Mouse (Mus musculus): ENCODE data around the gene Myh15. TPM values are rescaled to one million over a fixed set of nuclear protein-coding genes. Genes with fewer than 3 reads are reported as not detected.

Myh15 gene
- polyA plus RNA-seq, 1 experiment from 2014 or later: 0.03 TPM

- Histone ChIP-seq H3K4me1 (ENCODE audit: control insufficient read depth, insufficient read depth, low read length) (no peaks in the 10 kb centered on the region), H3K36me3 (ENCODE audit: control insufficient read depth, insufficient read depth) (no peaks in the 10 kb centered on the region), H3K4me2 (ENCODE audit: low read depth, low read length) (no peak overlapping the region), H3K4me3 (ENCODE audit: low read length) (no peak overlapping the region), H3K27ac (ENCODE audit: low read length) (no peak overlapping the region), H3K9me3 (replicated peaks; ENCODE audit: control insufficient read depth, low read length) (no peaks in the 10 kb centered on the region), H3K27me3 (ENCODE audit: control insufficient read depth, insufficient read depth, low read length) (no peaks in the 10 kb centered on the region), H3K9ac (ENCODE audit: low read length) (no peak overlapping the region)
- WGBS: 74% methylated on average over 2 of the region's 2 CpGs
- no peak for ATAC-seq (replicated peaks; ENCODE audit: extremely low read depth, insufficient read depth, low FRiP score)
Measured at GRCm38 (mm10) chr16:49156193-49156592, 98.9 kb downstream of the Myh15 start.

- no peaks in the 10 kb centered on the region for H3K9me3 ChIP-seq (replicated peaks; ENCODE audit: control insufficient read depth, low read length)
- H3K4me2 ChIP-seq (ENCODE audit: low read depth, low read length): no peak overlapping the region
- WGBS: 33% methylated on average over 7 of the region's 7 CpGs
- no peak overlapping the region for H3K4me3 ChIP-seq (ENCODE audit: low read length)
- H3K9ac ChIP-seq (ENCODE audit: low read length): no peak overlapping the region
- no peaks in the 10 kb centered on the region for H3K36me3 ChIP-seq (ENCODE audit: control insufficient read depth, insufficient read depth)
- ATAC-seq (replicated peaks; ENCODE audit: extremely low read depth, insufficient read depth, low FRiP score): no peak
- no peak overlapping the region for H3K27ac ChIP-seq (ENCODE audit: low read length)
- no peaks in the 10 kb centered on the region for H3K4me1 ChIP-seq (ENCODE audit: control insufficient read depth, insufficient read depth, low read length)
- H3K27me3 ChIP-seq (ENCODE audit: control insufficient read depth, insufficient read depth, low read length): no peaks in the 10 kb centered on the region
Measured at GRCm38 (mm10) chr16:49164349-49165137, 107.3 kb downstream of the Myh15 start.

GRCm38 (mm10) chr16:49165728-49166127 is 108.4 kb downstream of the Myh15 start:
- Histone ChIP-seq H3K4me3 (ENCODE audit: low read length) (no peak overlapping the region), H3K9ac (ENCODE audit: low read length) (no peak overlapping the region), H3K36me3 (ENCODE audit: control insufficient read depth, insufficient read depth) (no peaks in the 10 kb centered on the region), H3K27me3 (ENCODE audit: control insufficient read depth, insufficient read depth, low read length) (no peaks in the 10 kb centered on the region), H3K27ac (ENCODE audit: low read length) (no peak overlapping the region), H3K4me1 (ENCODE audit: control insufficient read depth, insufficient read depth, low read length) (no peaks in the 10 kb centered on the region), H3K9me3 (replicated peaks; ENCODE audit: control insufficient read depth, low read length) (no peaks in the 10 kb centered on the region), H3K4me2 (ENCODE audit: low read depth, low read length) (no peak overlapping the region)
- ATAC-seq (replicated peaks; ENCODE audit: extremely low read depth, insufficient read depth, low FRiP score): no peak
- WGBS: 72% methylated on average over 11 of the region's 11 CpGs

GRCm38 (mm10) chr16:49167325-49167724 is 110.0 kb downstream of the Myh15 start:
- no peak for ATAC-seq (replicated peaks; ENCODE audit: extremely low read depth, insufficient read depth, low FRiP score)
- H3K27ac ChIP-seq (ENCODE audit: low read length): no peak overlapping the region

GRCm38 (mm10) chr16:49175077-49175476 is 117.8 kb downstream of the Myh15 start:
- Histone ChIP-seq H3K4me3 (ENCODE audit: low read length) (no peak overlapping the region), H3K4me1 (ENCODE audit: control insufficient read depth, insufficient read depth, low read length) (no peaks in the 10 kb centered on the region), H3K27ac (ENCODE audit: low read length) (no peak overlapping the region), H3K4me2 (ENCODE audit: low read depth, low read length) (no peak overlapping the region), H3K9me3 (replicated peaks; ENCODE audit: control insufficient read depth, low read length) (no peaks in the 10 kb centered on the region), H3K36me3 (ENCODE audit: control insufficient read depth, insufficient read depth) (no peaks in the 10 kb centered on the region), H3K27me3 (ENCODE audit: control insufficient read depth, insufficient read depth, low read length) (no peaks in the 10 kb centered on the region), H3K9ac (ENCODE audit: low read length) (no peak overlapping the region)
- 82% methylated on average over 1 of the region's 1 CpGs for WGBS
- no peak for ATAC-seq (replicated peaks; ENCODE audit: extremely low read depth, insufficient read depth, low FRiP score)

More at GRCm38 (mm10) chr16:49167325-49167724, 110.0 kb downstream of the Myh15 start:
- H3K9me3 ChIP-seq (replicated peaks; ENCODE audit: control insufficient read depth, low read length): no peaks in the 10 kb centered on the region
- 80% methylated on average over 12 of the region's 12 CpGs for WGBS
- H3K36me3 ChIP-seq (ENCODE audit: control insufficient read depth, insufficient read depth): no peaks in the 10 kb centered on the region
- H3K27me3 ChIP-seq (ENCODE audit: control insufficient read depth, insufficient read depth, low read length): no peaks in the 10 kb centered on the region
- no peak overlapping the region for H3K4me3 ChIP-seq (ENCODE audit: low read length)
- H3K9ac ChIP-seq (ENCODE audit: low read length): no peak overlapping the region
- H3K4me2 ChIP-seq (ENCODE audit: low read depth, low read length): no peak overlapping the region
- no peaks in the 10 kb centered on the region for H3K4me1 ChIP-seq (ENCODE audit: control insufficient read depth, insufficient read depth, low read length)

- Histone ChIP-seq H3K27me3 (ENCODE audit: control insufficient read depth, insufficient read depth, low read length) (no peaks in the 10 kb centered on the region), H3K27ac (ENCODE audit: low read length) (no peak overlapping the region), H3K4me2 (ENCODE audit: low read depth, low read length) (no peak overlapping the region), H3K9me3 (replicated peaks; ENCODE audit: control insufficient read depth, low read length) (no peaks in the 10 kb centered on the region), H3K4me3 (ENCODE audit: low read length) (no peak overlapping the region), H3K9ac (ENCODE audit: low read length) (no peak overlapping the region), H3K36me3 (ENCODE audit: control insufficient read depth, insufficient read depth) (no peaks in the 10 kb centered on the region), H3K4me1 (ENCODE audit: control insufficient read depth, insufficient read depth, low read length) (no peaks in the 10 kb centered on the region)
- ATAC-seq (replicated peaks; ENCODE audit: extremely low read depth, insufficient read depth, low FRiP score): no peak
- 85% methylated on average over 8 of the region's 8 CpGs for WGBS
Measured at GRCm38 (mm10) chr16:49175729-49176395, 118.6 kb downstream of the Myh15 start.

- H3K27ac ChIP-seq (ENCODE audit: low read length): no peak overlapping the region
- 57% methylated on average over 2 of the region's 2 CpGs for WGBS
- no peak for ATAC-seq (replicated peaks; ENCODE audit: extremely low read depth, insufficient read depth, low FRiP score)
Measured at GRCm38 (mm10) chr16:49193521-49193920, 136.2 kb downstream of the Myh15 start.

GRCm38 (mm10) chr16:49193986-49194385 is 136.7 kb downstream of the Myh15 start:
- Histone ChIP-seq H3K9me3 (replicated peaks; ENCODE audit: control insufficient read depth, low read length) (no peaks in the 10 kb centered on the region), H3K36me3 (ENCODE audit: control insufficient read depth, insufficient read depth) (no peaks in the 10 kb centered on the region), H3K4me3 (ENCODE audit: low read length) (no peak overlapping the region), H3K27ac (ENCODE audit: low read length) (no peak overlapping the region), H3K4me2 (ENCODE audit: low read depth, low read length) (no peak overlapping the region), H3K27me3 (ENCODE audit: control insufficient read depth, insufficient read depth, low read length) (no peaks in the 10 kb centered on the region), H3K4me1 (ENCODE audit: control insufficient read depth, insufficient read depth, low read length) (no peaks in the 10 kb centered on the region), H3K9ac (ENCODE audit: low read length) (no peak overlapping the region)
- WGBS: 75% methylated on average over 2 of the region's 2 CpGs
- no peak for ATAC-seq (replicated peaks; ENCODE audit: extremely low read depth, insufficient read depth, low FRiP score)

More at GRCm38 (mm10) chr16:49193521-49193920, 136.2 kb downstream of the Myh15 start:
- Histone ChIP-seq H3K36me3 (ENCODE audit: control insufficient read depth, insufficient read depth) (no peaks in the 10 kb centered on the region), H3K4me2 (ENCODE audit: low read depth, low read length) (no peak overlapping the region), H3K27me3 (ENCODE audit: control insufficient read depth, insufficient read depth, low read length) (no peaks in the 10 kb centered on the region), H3K4me3 (ENCODE audit: low read length) (no peak overlapping the region), H3K9ac (ENCODE audit: low read length) (no peak overlapping the region), H3K9me3 (replicated peaks; ENCODE audit: control insufficient read depth, low read length) (no peaks in the 10 kb centered on the region), H3K4me1 (ENCODE audit: control insufficient read depth, insufficient read depth, low read length) (no peaks in the 10 kb centered on the region)

GRCm38 (mm10) chr16:49196290-49196689 is 139.0 kb downstream of the Myh15 start:
- H3K27me3 ChIP-seq (ENCODE audit: control insufficient read depth, insufficient read depth, low read length): no peaks in the 10 kb centered on the region
- H3K4me2 ChIP-seq (ENCODE audit: low read depth, low read length): no peak overlapping the region
- no peaks in the 10 kb centered on the region for H3K36me3 ChIP-seq (ENCODE audit: control insufficient read depth, insufficient read depth)
- H3K27ac ChIP-seq (ENCODE audit: low read length): no peak overlapping the region
- H3K4me3 ChIP-seq (ENCODE audit: low read length): no peak overlapping the region
- H3K9me3 ChIP-seq (replicated peaks; ENCODE audit: control insufficient read depth, low read length): no peaks in the 10 kb centered on the region
- 54% methylated on average over 3 of the region's 3 CpGs for WGBS
- no peaks in the 10 kb centered on the region for H3K4me1 ChIP-seq (ENCODE audit: control insufficient read depth, insufficient read depth, low read length)
- ATAC-seq (replicated peaks; ENCODE audit: extremely low read depth, insufficient read depth, low FRiP score): no peak
- H3K9ac ChIP-seq (ENCODE audit: low read length): no peak overlapping the region
